Mouse (Mus musculus): ENCODE data around the gene Gm4952.
"Not testable (repeated sequence)": the region's sequence is repeated elsewhere in the genome, so short reads cannot be mapped to it uniquely, and the experiment has no call there.

The Gm4952 gene

GRCm38 (mm10) chr19:12600684-12601480 is 1.1 kb downstream of the Gm4952 start:
- DNase-seq (ENCODE audit: low read depth) = no peak

- no peak for DNase-seq (ENCODE audit: low read depth)
Observed at GRCm38 (mm10) chr19:12608336-12608735, 8.6 kb downstream of the Gm4952 start.

- no peak for DNase-seq (ENCODE audit: low read depth)
Observed at GRCm38 (mm10) chr19:12613646-12614045, 13.9 kb downstream of the Gm4952 start.

- DNase-seq (ENCODE audit: low read depth) = no peak
Observed at GRCm38 (mm10) chr19:12633176-12633575, 33.4 kb downstream of the Gm4952 start, which contains the start of gene Glyat. TSS of gene Glyat (plus strand) at chr19:12633308.

- DNase-seq (ENCODE audit: low read depth) = no peak
Observed at GRCm38 (mm10) chr19:12634259-12634658, 34.5 kb downstream of the Gm4952 start.

- no peak for DNase-seq (ENCODE audit: low read depth)
Observed at GRCm38 (mm10) chr19:12634963-12635362, 35.2 kb downstream of the Gm4952 start.

GRCm38 (mm10) chr19:12636863-12637262 is 37.1 kb downstream of the Gm4952 start:
- no peak for DNase-seq (ENCODE audit: low read depth)

- no peak for DNase-seq (ENCODE audit: low read depth)
Observed at GRCm38 (mm10) chr19:12638049-12638448, 38.3 kb downstream of the Gm4952 start.

- DNase-seq (ENCODE audit: low read depth) = no peak
Observed at GRCm38 (mm10) chr19:12649511-12649910, 49.7 kb downstream of the Gm4952 start.

GRCm38 (mm10) chr19:12666156-12666555 is 66.4 kb downstream of the Gm4952 start:
- no peak for DNase-seq (ENCODE audit: low read depth)

GRCm38 (mm10) chr19:12668601-12669000 is 68.8 kb downstream of the Gm4952 start:
- DNase-seq (ENCODE audit: low read depth) = not testable (repeated sequence)

GRCm38 (mm10) chr19:12670139-12670538 is 70.4 kb downstream of the Gm4952 start, which contains the start of gene Olfr1442:
TSS of gene Olfr1442 (plus strand) at chr19:12670439.
- DNase-seq (ENCODE audit: low read depth) = no peak

GRCm38 (mm10) chr19:12671051-12671450 is 71.3 kb downstream of the Gm4952 start:
- DNase-seq (ENCODE audit: low read depth) = no peak

- no peak for DNase-seq (ENCODE audit: low read depth)
Observed at GRCm38 (mm10) chr19:12677812-12678211, 78.0 kb downstream of the Gm4952 start, which contains the start of gene Olfr1443. TSS of gene Olfr1443 (plus strand) at chr19:12678112.

Data from naive thymus-derived CD4-positive, alpha-beta T cell, adult 2 months (primary cell).